Mouse (Mus musculus) frontal cortex, postnatal 14 days (tissue): ENCODE results near the gene Akr1c21.
A peak's percentile ranks its signal among the peaks of the same experiment; 100 is the strongest.
"Not testable (repeated sequence)": the region's sequence is repeated elsewhere in the genome, so short reads cannot be mapped to it uniquely, and the experiment has no call there.

Experiments used
- DNase-seq, 2 experiments: peaks; one replicate each; pipeline ENCODE4 v3.0.0; 2022; ENCODE audit warnings: low spot score in 2 of 2

Gene Akr1c21

DNA sequence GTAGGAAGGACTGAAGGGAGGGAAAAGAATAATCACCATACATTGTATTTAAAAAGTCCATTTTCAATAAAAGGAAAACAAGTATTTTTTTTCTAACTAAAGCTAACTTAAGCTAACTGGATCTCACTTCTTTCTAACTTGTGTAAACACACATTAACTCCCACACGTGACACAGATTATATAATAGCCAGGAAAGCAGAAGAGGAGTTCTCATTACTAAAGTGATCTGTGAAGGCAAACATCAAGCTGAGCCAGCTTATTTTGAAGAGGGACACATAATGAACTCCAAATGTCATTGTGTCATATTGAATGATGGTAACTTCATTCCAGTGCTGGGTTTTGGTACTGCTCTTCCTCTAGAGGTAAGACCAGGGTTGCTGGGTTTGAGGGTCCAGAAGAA lies at the start of gene Akr1c21:
Gene Akr1c21, plus strand, starts transcription at position 205 of the 400 bp plus-strand sequence.
- DNase-seq, result no peak

DNA sequence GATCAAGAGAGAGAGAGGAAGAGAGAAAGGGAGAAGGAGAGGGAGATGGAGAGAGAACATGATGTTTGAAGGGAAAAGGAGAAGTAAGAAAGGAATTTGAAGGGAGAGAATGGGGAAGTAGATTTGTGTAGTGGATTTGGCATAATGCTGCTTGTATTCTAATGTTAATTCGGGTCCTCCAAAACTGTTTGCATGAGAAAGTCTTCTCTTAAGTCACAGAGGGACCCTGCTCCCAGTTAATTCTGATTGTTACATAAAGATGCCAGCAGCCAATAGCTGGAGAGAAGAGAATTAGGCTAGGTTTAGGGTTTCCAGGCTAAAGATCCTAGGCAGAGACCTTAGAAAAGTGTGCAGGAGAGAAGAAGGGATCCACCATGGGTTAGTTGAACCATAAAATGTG lies 14.7 kb upstream of the Akr1c21 start:
- no peak for DNase-seq

DNA sequence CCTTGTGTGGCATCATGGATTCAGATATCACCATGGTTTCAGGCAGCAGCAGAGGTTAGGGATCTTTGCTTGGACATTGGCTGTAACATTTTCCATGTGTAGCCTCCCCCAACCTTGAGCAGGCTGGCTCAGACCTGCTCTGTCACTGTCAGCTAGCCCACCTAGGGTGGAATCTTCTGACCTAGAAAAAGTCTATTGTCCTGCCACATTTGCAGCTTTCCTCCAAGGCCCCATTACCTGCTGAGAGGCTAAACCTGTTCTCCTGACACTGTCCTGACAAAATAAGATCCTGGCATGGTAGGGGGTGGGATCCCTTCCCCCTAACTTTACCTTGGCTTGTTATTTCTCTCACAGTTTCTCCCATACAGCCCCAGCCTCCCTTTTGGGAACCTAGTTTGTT lies 13.4 kb upstream of the Akr1c21 start:
- no peak for DNase-seq

DNA sequence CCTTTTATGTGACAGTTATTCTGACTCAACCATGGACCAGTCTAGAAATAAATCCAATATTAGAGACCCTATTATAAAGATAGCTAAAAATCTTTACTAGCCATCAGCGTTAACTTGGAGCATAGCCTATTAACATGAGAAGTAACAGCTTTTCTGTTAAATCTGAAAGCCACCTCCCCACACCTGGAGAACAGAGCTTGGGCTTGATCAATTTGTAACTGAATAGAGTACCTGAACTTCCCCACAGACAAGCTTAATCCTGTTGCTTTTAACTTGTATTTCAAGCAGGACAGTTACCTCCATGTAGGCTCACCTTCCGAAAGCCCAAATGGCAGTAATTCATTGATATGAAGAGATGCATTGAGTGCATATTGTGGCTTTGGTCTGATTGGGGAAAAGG lies 7.9 kb upstream of the Akr1c21 start:
- no peak for DNase-seq

DNA sequence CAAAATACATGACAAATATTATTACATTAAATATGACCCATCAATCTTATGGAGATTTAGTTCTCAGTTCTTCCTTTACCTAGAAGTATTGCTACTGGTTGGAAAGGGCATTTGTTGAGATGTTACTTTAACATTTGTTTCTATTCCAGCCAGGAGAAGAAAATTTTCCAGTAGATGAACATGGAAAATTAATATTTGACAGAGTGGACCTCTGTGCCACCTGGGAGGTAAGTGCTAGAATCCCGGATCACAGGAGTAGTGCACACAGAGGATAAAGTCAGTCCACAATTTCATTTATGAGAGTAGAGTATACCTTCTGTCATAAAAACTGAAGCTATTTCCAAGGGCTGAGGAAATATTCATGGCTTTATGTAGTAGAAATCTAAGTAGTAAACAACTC lies 3.0 kb downstream of the Akr1c21 start:
- DNase-seq, result no peak

DNA sequence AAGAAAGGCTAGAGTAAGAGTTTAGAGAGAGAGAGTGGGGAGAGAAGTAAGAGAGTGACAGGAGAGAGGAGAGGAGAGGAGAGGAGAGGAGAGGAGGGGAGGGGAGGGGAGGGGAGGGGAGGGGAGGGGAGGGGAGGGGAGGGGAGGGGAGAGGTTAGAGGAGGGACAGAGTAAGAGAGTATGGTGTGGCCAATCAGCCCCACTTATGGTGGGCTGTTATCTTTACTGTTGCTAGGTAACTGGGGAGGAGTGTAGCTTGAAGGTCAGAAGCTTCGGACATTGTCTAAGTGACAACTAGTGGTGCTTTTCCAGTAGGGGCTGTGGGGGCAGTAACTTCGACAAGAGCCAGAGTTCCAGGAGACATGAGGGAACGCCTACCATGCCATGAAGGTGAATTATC lies 29.6 kb downstream of the Akr1c21 start:
- DNase-seq, result not testable (repeated sequence)

DNA sequence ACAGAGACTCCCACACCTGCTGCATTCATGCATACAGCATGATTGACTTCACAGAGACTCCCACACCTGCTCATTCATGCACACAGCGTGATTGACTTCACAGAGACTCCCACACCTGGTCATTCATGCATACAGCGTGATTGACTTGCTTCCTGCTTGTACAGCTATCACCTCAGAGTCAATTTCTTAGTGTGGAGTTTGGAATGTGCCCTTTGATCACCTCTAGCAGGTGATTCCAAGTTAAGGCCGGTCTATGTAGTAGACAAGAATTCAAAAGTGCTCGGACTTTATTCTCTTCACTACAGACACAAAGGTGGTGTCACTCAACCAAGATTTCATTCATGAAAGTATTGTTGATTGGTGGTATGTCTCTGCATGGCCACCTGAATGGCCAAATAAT lies 32.9 kb downstream of the Akr1c21 start:
- DNase-seq, result no peak

DNA sequence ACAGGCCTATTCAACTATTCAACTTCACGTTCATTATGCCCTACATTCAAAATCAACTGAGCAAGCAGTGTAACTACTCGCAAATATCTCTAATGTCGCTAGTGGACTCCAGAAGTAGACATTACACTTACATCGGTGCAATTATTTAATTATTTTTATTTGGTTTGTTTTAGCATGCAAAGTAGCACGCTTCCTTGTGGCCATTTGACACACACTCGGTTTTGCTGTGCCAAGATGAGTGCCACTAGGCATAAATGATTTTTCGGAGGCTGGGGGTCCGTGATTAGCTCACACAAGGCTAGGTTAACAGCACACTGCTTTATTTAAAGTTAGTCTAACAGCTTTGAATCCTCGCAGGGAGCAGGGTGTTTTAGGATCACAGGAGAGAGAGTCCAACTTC lies 34.7 kb downstream of the Akr1c21 start:
- DNase-seq, result no peak

DNA sequence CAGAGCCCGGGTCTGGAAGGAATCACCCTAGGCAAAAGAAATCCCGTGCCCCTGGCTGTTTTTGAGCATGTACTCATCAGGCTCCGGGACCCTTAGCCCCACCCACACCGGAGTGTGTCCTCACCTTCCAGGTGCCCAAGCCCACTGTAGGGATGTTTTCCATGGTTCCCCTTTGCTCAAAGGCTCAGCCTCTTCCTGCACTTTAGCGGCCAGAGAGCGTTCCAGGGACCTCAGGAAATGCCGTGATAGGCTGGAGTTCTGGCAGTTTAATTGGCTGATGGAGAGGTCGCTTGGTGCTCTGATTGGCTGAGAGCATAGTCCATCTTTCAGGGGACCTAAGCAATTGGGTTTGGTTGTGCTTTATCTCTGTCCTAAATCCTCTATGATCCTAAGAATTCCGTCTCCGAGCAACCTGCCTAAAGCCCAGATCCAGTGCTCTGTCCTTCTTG lies 35.1 kb downstream of the Akr1c21 start, which contains the start of gene Akr1e1:
Gene Akr1e1, minus strand, starts transcription at position 214 of the 449 bp plus-strand sequence.
- DNase-seq, result peak; percentile 86 to 88

DNA sequence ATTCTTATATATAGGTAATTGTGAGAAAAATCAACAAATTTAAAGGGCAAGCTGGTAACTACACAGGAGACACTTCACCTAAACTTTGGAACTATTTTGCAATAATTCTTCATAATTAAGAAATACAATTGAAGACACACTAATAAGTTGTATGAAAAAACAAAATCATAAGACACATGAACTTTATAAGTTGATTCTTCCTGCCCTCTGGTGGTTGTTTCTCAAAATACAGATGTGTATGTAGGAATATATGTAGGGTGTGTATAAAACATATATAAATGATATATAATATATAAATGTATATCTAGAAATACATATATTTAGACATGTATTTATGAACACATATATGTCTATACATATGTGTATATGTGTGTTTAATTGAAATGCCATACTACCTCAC lies 37.0 kb downstream of the Akr1c21 start:
- no peak for DNase-seq
